Mouse (Mus musculus): ENCODE data around the gene Susd2.

The Susd2 gene

GRCm38 (mm10) chr10:75625920-75626319, 17.9 kb downstream of the Susd2 start:
- DNase-seq (ENCODE audit: low spot score): no peak

- DNase-seq (ENCODE audit: low spot score): no peak
Observed at GRCm38 (mm10) chr10:75620818-75621217, 23.0 kb downstream of the Susd2 start.

GRCm38 (mm10) chr10:75616044-75616443, 27.8 kb downstream of the Susd2 start:
- DNase-seq (ENCODE audit: low spot score): no peak

GRCm38 (mm10) chr10:75610486-75610885, 33.3 kb downstream of the Susd2 start:
- DNase-seq (ENCODE audit: low spot score): no peak

- DNase-seq (ENCODE audit: low spot score): no peak
Observed at GRCm38 (mm10) chr10:75608975-75609374, 34.8 kb downstream of the Susd2 start.

GRCm38 (mm10) chr10:75607253-75607652, 36.6 kb downstream of the Susd2 start:
- no peak for DNase-seq (ENCODE audit: low spot score)

GRCm38 (mm10) chr10:75605162-75605846, 38.5 kb downstream of the Susd2 start:
- peak; percentile 72 for DNase-seq (ENCODE audit: low spot score)

GRCm38 (mm10) chr10:75600189-75600730, 43.5 kb downstream of the Susd2 start:
- DNase-seq (ENCODE audit: low spot score): no peak

- peak; percentile 81 for DNase-seq (ENCODE audit: low spot score)
Observed at GRCm38 (mm10) chr10:75595981-75596380, 47.8 kb downstream of the Susd2 start.

GRCm38 (mm10) chr10:75592585-75592984, 51.2 kb downstream of the Susd2 start:
- no peak for DNase-seq (ENCODE audit: low spot score)

GRCm38 (mm10) chr10:75591211-75591894, 52.5 kb downstream of the Susd2 start:
- DNase-seq (ENCODE audit: low spot score): no peak

- no peak for DNase-seq (ENCODE audit: low spot score)
Observed at GRCm38 (mm10) chr10:75589651-75590050, 54.2 kb downstream of the Susd2 start.

GRCm38 (mm10) chr10:75589129-75589528, 54.7 kb downstream of the Susd2 start, which contains the start of gene Ggt5:
Ggt5 (plus strand) TSS chr10:75589340.
- DNase-seq (ENCODE audit: low spot score): peak; percentile 40

GRCm38 (mm10) chr10:75588336-75588735, 55.5 kb downstream of the Susd2 start:
- DNase-seq (ENCODE audit: low spot score): peak; percentile 50

GRCm38 (mm10) chr10:75587781-75588180, 56.0 kb downstream of the Susd2 start:
- no peak for DNase-seq (ENCODE audit: low spot score)

Data from testis, postnatal 14 days (tissue).